Mouse (Mus musculus) 416B (cell line): ENCODE measurements at regions not wholly inside any gene's neighbourhood (a gene's known extent, or its start where the extent isn't known, plus 50 kb on each side); places are given as distances from the start of the nearest gene placed in this dataset.

Source experiments
- DNase-seq: peaks from one replicate; pipeline ENCODE4 v3.0.0; 2011; ENCODE audit warnings: low read depth

GRCm38 (mm10) chr1:121050695-121051495 is 281.5 kb downstream of the Insig2 start:
- DNase-seq = no peak

DNA sequence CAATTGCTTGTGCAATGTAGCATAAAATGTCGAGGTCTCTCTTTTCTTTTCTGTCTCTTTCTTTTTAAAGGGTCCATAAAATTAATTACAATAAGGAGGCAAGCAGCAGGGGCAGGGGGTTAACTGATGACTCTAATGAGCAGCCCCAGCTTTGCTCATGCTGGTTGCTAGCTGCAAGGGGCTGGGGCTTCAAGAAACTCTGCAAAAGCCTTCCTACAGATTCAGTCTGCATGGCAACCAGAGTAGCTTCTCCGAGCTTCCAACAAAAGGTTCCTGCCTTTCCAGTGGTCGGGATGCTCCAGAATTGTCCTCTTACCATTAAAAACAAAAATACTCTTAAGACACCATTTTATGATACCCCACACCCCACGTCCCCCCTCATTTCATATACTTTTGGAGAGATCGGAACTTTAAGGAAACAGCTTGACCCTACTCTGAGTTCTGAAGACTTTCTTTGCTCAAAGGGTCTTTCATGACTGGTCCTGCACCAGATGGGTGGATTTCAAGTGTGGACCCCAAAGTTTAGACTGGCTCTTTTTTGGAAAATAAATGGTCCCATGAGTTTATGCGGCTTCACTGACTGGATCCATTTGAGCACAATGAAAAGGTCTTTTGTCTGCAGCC is 280.8 kb downstream of the Insig2 start:
- no peak for DNase-seq

DNA sequence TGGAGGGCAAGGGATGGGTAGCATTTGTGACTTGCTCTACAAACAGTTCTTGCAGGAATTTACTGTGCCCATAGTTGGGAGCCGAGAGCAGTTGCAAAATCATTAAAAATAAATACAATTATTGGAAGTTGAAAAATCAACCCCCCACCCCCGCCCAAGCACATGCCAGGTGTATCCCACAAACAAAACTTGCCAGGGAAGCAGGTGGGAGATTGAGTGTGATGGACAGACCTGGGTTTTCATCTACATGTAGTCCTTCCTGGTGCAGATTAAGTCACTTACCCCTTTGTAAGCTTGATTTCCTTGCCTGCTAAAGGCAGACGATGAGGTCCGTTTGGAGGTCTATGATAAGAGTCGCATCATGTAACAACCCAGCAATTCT is 280.3 kb downstream of the Insig2 start:
- DNase-seq = no peak

GRCm38 (mm10) chr1:121053692-121054091 is 278.7 kb downstream of the Insig2 start:
- no peak for DNase-seq

DNA sequence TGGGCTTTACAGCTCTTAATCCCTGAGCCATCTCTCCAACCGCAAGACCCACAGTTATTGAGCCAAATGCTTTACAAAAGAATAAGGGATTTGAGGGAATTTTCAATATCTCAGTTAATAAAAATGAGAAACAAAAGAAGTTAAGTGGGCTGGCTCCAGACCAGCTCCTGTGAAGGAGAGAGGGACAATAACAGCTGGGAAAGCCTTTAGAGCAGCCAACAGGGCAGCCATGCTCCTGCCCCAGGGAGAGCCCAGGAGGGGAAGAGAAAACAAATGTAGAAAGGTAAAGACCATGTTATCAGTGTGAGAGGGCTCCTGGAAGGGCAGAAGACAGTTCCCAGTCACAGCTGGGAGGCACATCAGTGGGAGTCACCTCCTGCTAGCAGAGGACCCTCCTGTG is 257.8 kb downstream of the Insig2 start:
- DNase-seq = no peak

- no peak for DNase-seq
These were observed 249.6 kb downstream of the Insig2 start for GRCm38 (mm10) chr1:121082839-121083238.

- no peak for DNase-seq
These were observed 247.2 kb downstream of the Insig2 start for GRCm38 (mm10) chr1:121085101-121085727.

DNA sequence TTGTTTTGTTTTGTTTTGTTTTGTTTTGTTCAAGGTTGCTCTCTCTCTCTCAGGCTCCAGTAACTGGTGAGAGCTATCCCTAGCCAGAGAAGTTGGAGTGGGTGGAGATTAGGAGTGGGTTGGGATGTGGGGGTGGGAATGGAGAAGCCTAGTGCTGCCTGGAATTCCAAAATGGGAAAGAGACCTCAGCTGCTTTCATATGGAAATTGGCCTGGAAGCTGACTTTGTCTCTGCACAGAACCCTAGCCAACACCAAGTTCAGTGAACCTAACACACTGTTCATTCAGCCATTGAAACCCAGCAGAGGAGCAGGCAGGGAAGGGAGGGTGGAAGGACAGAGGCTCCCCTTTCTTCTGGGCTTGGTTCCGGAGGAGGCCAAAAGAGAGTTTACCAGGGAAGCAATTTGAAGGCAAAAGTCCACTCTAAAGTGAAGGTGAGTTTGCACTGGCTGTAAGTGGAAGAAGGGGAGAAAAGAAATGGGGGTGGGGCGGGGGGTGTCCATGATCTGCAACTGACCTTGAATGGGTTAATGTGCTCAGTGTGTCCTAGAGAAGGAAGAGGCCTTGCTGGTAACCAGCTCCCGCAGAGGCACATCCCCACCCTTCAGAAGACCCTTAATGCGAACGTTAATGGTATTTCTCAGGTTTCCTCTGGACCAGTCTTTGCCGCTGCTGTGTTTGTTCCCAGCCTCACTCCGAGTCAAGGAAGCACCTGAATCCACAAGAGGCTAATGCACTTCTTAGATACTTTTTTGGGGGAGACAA is 245.1 kb downstream of the Insig2 start:
- DNase-seq = no peak

DNA sequence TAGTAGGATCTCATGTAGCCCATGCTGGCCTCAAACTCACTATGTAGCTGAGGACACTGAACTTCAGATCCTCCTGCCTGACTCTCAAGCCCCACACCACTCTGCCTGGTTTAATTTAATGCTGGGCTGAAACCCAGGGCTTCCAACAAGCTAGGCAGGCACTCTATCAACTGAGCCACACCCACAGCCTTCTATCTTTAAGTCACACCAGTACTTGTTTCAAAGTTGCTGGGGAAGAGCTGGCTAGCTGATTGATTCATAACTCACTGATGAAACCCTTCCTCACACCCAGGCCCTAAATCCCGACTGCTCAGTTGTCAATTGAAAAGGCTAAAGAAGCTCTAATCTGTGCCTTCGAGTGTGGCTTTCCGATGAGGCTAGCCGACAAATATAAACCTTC is 241.8 kb downstream of the Insig2 start:
- no peak for DNase-seq

- DNase-seq = no peak
These were observed 239.5 kb downstream of the Insig2 start for GRCm38 (mm10) chr1:121092870-121093269.

- DNase-seq = no peak
These were observed 235.5 kb downstream of the Insig2 start for GRCm38 (mm10) chr1:121096551-121097550.

DNA sequence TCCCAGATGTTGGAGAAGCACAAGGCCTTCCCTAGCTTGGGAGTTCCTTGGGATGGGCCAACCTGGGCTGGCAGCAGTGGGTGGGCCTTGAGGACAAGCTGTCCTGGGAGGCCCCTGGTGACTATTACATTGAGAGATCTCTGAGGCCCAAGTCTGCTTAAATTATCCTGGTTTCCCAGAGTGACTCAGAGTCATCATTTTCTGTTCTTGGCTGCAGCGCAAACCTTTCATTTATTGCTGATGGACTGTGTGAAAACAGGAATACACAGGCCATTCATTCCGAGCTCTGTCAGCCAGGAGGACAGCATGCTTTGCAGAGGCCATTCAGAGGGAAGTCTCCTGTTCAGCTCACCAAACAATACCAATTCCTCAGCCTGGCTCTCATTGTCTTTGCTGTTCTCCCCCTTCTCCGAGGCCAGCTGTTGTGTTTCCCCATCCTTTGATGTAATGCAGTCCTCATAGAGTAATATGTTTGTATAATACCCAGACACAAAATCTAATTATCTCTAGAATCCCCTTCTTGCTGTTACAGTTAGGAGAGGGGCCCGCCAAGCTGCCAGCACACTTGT is 220.5 kb downstream of the Insig2 start:
- DNase-seq = no peak

DNA sequence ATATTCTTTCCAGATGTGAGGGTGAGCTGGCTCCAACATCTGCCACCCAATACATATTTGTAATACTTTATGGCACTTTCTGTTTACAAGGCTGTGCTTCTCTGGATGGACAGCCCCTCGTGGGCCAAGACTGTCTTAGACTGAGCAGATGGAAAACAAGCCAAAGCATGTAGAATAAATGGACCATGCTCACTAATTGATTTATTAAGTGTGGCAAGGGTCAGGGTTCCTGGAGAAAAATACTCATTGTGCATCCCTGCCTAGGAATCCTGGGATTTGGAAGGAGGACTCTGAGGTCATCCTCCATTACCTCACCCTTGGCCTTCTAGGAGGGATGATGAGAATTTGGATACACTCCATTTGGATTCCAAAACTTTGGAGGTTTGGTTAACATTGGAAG is 219.9 kb downstream of the Insig2 start:
- no peak for DNase-seq

- DNase-seq = no peak
These were observed 215.8 kb downstream of the Insig2 start for GRCm38 (mm10) chr1:121116626-121117025.

DNA sequence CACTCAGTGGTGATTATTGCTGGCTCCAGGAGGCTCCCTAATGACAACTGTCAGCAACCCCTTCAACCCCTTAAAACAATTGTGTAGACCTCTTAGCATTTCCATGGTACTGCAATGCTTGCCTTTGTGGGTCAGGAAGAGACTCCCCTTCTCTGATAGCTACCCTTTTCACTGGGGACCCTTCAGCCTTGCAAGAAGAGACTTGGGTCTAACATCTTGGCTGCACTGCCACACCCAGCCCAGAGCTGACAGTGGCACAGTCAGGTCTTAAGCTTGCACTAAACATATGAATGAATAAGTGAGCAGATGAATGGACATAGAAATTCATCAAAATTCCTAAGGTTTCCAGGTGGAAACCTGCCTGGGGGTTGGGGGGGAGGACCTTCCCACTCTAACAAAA is 209.0 kb downstream of the Insig2 start:
- DNase-seq = no peak

GRCm38 (mm10) chr1:121136284-121136683 is 196.1 kb downstream of the Insig2 start:
- DNase-seq = no peak

GRCm38 (mm10) chr1:121136846-121137245 is 195.5 kb downstream of the Insig2 start:
- no peak for DNase-seq

DNA sequence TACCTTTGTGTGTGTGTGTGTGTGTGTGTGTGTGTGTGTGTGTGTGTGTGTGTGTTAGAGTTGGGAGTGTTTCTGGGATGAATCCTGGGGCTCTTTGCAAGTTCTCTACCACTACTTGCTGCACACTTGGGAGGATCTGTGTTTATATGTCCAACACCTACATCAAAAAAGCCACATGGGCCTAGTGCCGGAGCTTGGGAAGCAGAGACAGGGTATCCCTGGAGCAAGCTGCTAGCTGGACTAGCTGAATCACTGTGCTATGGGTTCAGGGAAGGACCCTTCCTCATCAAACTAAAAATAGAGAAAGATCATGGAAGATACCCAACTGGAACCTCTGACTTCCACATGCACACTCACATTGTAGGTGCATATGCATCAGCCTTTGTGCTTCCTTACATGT is 187.4 kb downstream of the Insig2 start:
- DNase-seq = no peak

DNA sequence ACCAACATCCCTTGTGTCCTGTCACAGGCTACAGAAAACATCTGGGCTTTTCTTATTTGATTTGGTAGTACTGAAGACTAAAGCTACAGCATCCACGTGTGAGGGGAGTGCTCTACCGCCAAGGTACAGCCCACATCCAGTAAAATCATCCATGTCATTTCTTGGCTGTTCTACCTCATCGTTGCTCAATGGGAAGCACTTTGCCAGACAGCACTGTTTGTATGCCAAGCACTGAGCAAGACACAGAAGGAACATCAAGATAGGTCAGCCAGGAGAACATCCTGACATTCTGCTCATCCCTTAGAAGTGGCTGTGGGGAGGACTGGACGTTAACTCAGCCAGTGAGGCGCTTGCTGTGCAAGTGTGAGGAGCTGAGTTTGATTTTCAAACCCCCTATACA is 178.9 kb downstream of the Insig2 start:
- no peak for DNase-seq

- DNase-seq = no peak
These were observed 177.8 kb downstream of the Insig2 start for GRCm38 (mm10) chr1:121154616-121155015.

DNA sequence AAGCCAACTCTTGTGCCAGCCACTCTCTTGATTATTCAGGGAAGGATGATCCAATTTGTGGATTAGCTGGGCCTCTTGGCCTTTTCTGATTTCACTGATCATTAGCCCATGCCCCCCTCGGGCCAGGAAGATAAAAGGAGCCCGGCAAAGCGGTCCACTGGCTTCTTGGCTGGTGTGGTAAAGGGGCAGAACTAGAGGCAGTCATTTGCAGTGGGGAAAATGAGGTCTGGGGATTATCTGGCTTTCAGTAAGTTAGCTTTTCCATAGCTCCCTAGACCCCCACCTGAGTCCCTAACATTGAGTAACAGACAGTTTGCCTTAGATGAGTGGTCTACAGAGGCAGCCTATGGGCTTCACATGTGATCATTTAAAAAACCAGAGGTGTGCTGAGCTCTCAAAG is 163.7 kb downstream of the Insig2 start:
- DNase-seq = no peak
